In genomic region chr11:63392378-63392777, GRCm38 (mm10) we compare ENCODE assay signal across 8 mouse cellular contexts.
A peak's percentile ranks its signal among the peaks of the same experiment; 100 is the strongest.
DNase-seq lines count a peak whose midpoint lies in the region; ATAC-seq and TF ChIP-seq lines count a peak whose summit lies in the region.

No protein-coding gene starts in this region.

- no peak overlapping the region for H3K9ac ChIP-seq in limb, embryonic 11.5 days (ENCODE audit: low read length)
- no peak overlapping the region for H3K9ac ChIP-seq in MEL (ENCODE audit: control insufficient read depth, low read depth, low read length, poor library complexity, severe bottlenecking)
- no peak overlapping the region for H3K9ac ChIP-seq in lung, embryonic 14.5 days
- H3K9ac ChIP-seq in hindbrain, embryonic 14.5 days = no peak overlapping the region

- TF ChIP-seq POLR2A in MEL (IDR thresholded peaks at IDR 0.05; ENCODE audit: control insufficient read depth in 1 of 2, insufficient read depth in 1 of 2, low read depth in 1 of 2, low read length in 2 of 2, poor library complexity in 1 of 2) = no peak
- TF ChIP-seq POLR2A in brain, embryonic 14.5 days (IDR thresholded peaks at IDR 0.05; ENCODE audit: borderline replicate concordance, extremely low read depth, insufficient read depth, insufficient read length, poor library complexity, severe bottlenecking) = no peak

- H3K4me2 ChIP-seq in limb, embryonic 11.5 days (ENCODE audit: low read depth, severe bottlenecking) = no peak overlapping the region
- no peak overlapping the region for H3K4me2 ChIP-seq in lung, embryonic 14.5 days
- H3K4me2 ChIP-seq in hindbrain, embryonic 14.5 days (replicated peaks) = no peak overlapping the region

- peak; percentile 16 to 40 (median 29); a peak in 5 of 6 replicates for TF ChIP-seq CTCF in MEL (IDR thresholded peaks at IDR 0.05 in 2 of 3, conservative IDR thresholded peaks at IDR 0.05 in 1 of 3; ENCODE audit: control insufficient read depth in 1 of 3, insufficient read depth in 1 of 3, low read depth in 2 of 3, low read length in 3 of 3, poor library complexity in 1 of 3, severe bottlenecking in 1 of 3)
- peak; percentile 34; the same call in 1 of the 2 replicates for TF ChIP-seq CTCF in brain, embryonic 14.5 days (IDR thresholded peaks at IDR 0.05; ENCODE audit: borderline replicate concordance, extremely low read depth, insufficient read depth, insufficient read length)
- TF ChIP-seq CTCF in lung, embryonic 14.5 days (IDR thresholded peaks at IDR 0.05; ENCODE audit: low read depth) = peak; percentile 47

- H3K36me3 ChIP-seq in limb, embryonic 11.5 days (ENCODE audit: control insufficient read depth, insufficient read depth, low read length) = no peaks in the 10 kb centered on the region
- H3K36me3 ChIP-seq in limb, embryonic 10.5 days = no peaks in the 10 kb centered on the region
- H3K36me3 ChIP-seq in MEL (ENCODE audit: control insufficient read depth in 1 of 2, insufficient read depth in 2 of 2, low read length in 2 of 2) = no peaks in the 10 kb centered on the region
- no peaks in the 10 kb centered on the region for H3K36me3 ChIP-seq in lung, embryonic 14.5 days (ENCODE audit: insufficient read depth)
- no peaks in the 10 kb centered on the region for H3K36me3 ChIP-seq in hindbrain, embryonic 14.5 days (replicated peaks; ENCODE audit: control insufficient read depth, insufficient read depth)

- H3K9me3 ChIP-seq in limb, embryonic 11.5 days (ENCODE audit: control insufficient read depth, low read length) = no peaks in the 10 kb centered on the region
- no peaks in the 10 kb centered on the region for H3K9me3 ChIP-seq in limb, embryonic 10.5 days (replicated peaks)
- H3K9me3 ChIP-seq in MEL (replicated peaks; ENCODE audit: insufficient read depth, low read length) = 0 out of 2 replicates have a peak, but pooled peaks cover 2% of the 10 kb centered on the region
- H3K9me3 ChIP-seq in lung, embryonic 14.5 days (ENCODE audit: low read depth, low read length) = no peaks in the 10 kb centered on the region
- no peaks in the 10 kb centered on the region for H3K9me3 ChIP-seq in hindbrain, embryonic 14.5 days (ENCODE audit: control insufficient read depth, low read length)

- DNase-seq in limb, embryonic 11.5 days (ENCODE audit: low spot score) = peak; percentile 48
- no peak for DNase-seq in limb, embryonic 10.5 days (ENCODE audit: low spot score)
- DNase-seq in MEL (ENCODE audit: low read depth, low spot score) = peak; percentile 10
- peak; percentile 11 for DNase-seq in brain, embryonic 14.5 days (ENCODE audit: low read depth)
- peak; percentile 60 for DNase-seq in lung, embryonic 14.5 days
- no peak for DNase-seq in right cerebral cortex, postnatal 25 days
- DNase-seq in hindbrain, embryonic 14.5 days (ENCODE audit: low spot score) = no peak

- no peak overlapping the region for H3K4me3 ChIP-seq in limb, embryonic 11.5 days (ENCODE audit: low read depth, low read length)
- no peak overlapping the region for H3K4me3 ChIP-seq in limb, embryonic 10.5 days
- no peak overlapping the region for H3K4me3 ChIP-seq in MEL (ENCODE audit: control insufficient read depth in 1 of 2, insufficient read depth in 1 of 2, low read depth in 2 of 2, low read length in 2 of 2)
- no peak overlapping the region for H3K4me3 ChIP-seq in lung, embryonic 14.5 days (ENCODE audit: low read depth, low read length)
- H3K4me3 ChIP-seq in hindbrain, embryonic 14.5 days (replicated peaks; ENCODE audit: low read length) = no peak overlapping the region

- TF ChIP-seq RAD21 in MEL (IDR thresholded peaks at IDR 0.05; ENCODE audit: low read depth, low read length) = peak; percentile 26

- H3K4me1 ChIP-seq in limb, embryonic 11.5 days (ENCODE audit: control insufficient read depth, insufficient read depth, low read length) = no peaks in the 10 kb centered on the region
- H3K4me1 ChIP-seq in limb, embryonic 10.5 days = no peaks in the 10 kb centered on the region
- H3K4me1 ChIP-seq in MEL (ENCODE audit: control insufficient read depth in 1 of 2, insufficient read depth in 2 of 2, low read length in 2 of 2) = no peaks in the 10 kb centered on the region
- H3K4me1 ChIP-seq in lung, embryonic 14.5 days (ENCODE audit: insufficient read depth) = no peaks in the 10 kb centered on the region
- 0 out of 2 replicates have a peak, but pooled peaks cover 7% of the 10 kb centered on the region for H3K4me1 ChIP-seq in hindbrain, embryonic 14.5 days (replicated peaks; ENCODE audit: control insufficient read depth, insufficient read depth, low read length)

- WGBS in limb, embryonic 11.5 days = 61% methylated on average over 3 of the region's 3 CpGs
- WGBS in limb, embryonic 10.5 days = 68% methylated on average over 3 of the region's 3 CpGs
- 64% methylated on average over 3 of the region's 3 CpGs for WGBS in lung, embryonic 14.5 days
- WGBS in hindbrain, embryonic 14.5 days = 72% methylated on average over 3 of the region's 3 CpGs

- no peaks in the 10 kb centered on the region for H3K27me3 ChIP-seq in limb, embryonic 11.5 days (ENCODE audit: control insufficient read depth, insufficient read depth, low read length)
- peaks cover 12% of the 10 kb centered on the region; the same call in 1 of the 2 replicates for H3K27me3 ChIP-seq in limb, embryonic 10.5 days (ENCODE audit: low read depth, poor library complexity, severe bottlenecking)
- no peaks in the 10 kb centered on the region for H3K27me3 ChIP-seq in MEL (ENCODE audit: control insufficient read depth in 1 of 2, insufficient read depth in 2 of 2, low read length in 2 of 2)
- no peaks in the 10 kb centered on the region for H3K27me3 ChIP-seq in lung, embryonic 14.5 days (ENCODE audit: insufficient read depth, low read length)
- no peaks in the 10 kb centered on the region for H3K27me3 ChIP-seq in hindbrain, embryonic 14.5 days (ENCODE audit: control insufficient read depth, insufficient read depth, low read length)

- ATAC-seq in limb, embryonic 11.5 days (ENCODE audit: insufficient number of reproducible peaks, low FRiP score, low TSS enrichment, low read depth) = no peak
- no peak for ATAC-seq in lung, embryonic 14.5 days (ENCODE audit: insufficient read depth)
- no peak for ATAC-seq in granulocyte monocyte progenitor cell, adult 5-6 weeks (replicated peaks; ENCODE audit: poor library complexity, severe bottlenecking)
- no peak for ATAC-seq in hindbrain, embryonic 14.5 days (ENCODE audit: low FRiP score)

- H3K27ac ChIP-seq in limb, embryonic 11.5 days (replicated peaks; ENCODE audit: low read depth, low read length) = no peak overlapping the region
- no peak overlapping the region for H3K27ac ChIP-seq in limb, embryonic 10.5 days
- no peak overlapping the region for H3K27ac ChIP-seq in MEL (ENCODE audit: control insufficient read depth, low read depth, low read length)
- no peak overlapping the region for H3K27ac ChIP-seq in lung, embryonic 14.5 days (ENCODE audit: low read depth)
- no peak overlapping the region for H3K27ac ChIP-seq in hindbrain, embryonic 14.5 days

- H3K79me2 ChIP-seq in MEL (ENCODE audit: control insufficient read depth, insufficient read depth, low read length, poor library complexity) = no peaks in the 10 kb centered on the region

- no peak for TF ChIP-seq EP300 in MEL (IDR thresholded peaks at IDR 0.05; ENCODE audit: low read depth in 1 of 2, low read length in 2 of 2)

TF ChIP-seq in MEL, 35 proteins besides CTCF, POLR2A, EP300 and RAD21:
- peak; percentile 20; the same call in 1 of the 2 replicates for TF ChIP-seq SMC3 (IDR thresholded peaks at IDR 0.05; ENCODE audit: low read depth, low read length)
- no peak for TF ChIP-seq HCFC1 (IDR thresholded peaks at IDR 0.05; ENCODE audit: low read depth, low read length)
- TF ChIP-seq BHLHE40 (IDR thresholded peaks at IDR 0.05; ENCODE audit: borderline replicate concordance, low read depth, low read length) = no peak
- no peak for TF ChIP-seq RCOR1 (IDR thresholded peaks at IDR 0.05; ENCODE audit: low read depth, low read length)
- TF ChIP-seq ETS1 (IDR thresholded peaks at IDR 0.05; ENCODE audit: low read depth, low read length) = no peak
- no peak for TF ChIP-seq E2F4 (IDR thresholded peaks at IDR 0.05; ENCODE audit: borderline replicate concordance, low read depth, low read length)

Comparison
In these comparisons a context has a peak if more than half of its experiments do, and no peak if none do; other contexts are left out.
1. DNase-seq: peak in limb, embryonic 11.5 days (single experiment), MEL (single experiment), brain, embryonic 14.5 days (single experiment) and lung, embryonic 14.5 days (single experiment); none in limb, embryonic 10.5 days (single experiment), right cerebral cortex, postnatal 25 days (single experiment) and hindbrain, embryonic 14.5 days (single experiment).
2. Peak in every context shown above with its lines, with median percentiles within 50 percentile points of each other: CTCF ChIP-seq.